Mouse (Mus musculus) limb, embryonic 14.5 days (tissue): ENCODE measurements around the gene Best3. TPM values are rescaled to one million over a fixed set of nuclear protein-coding genes. Genes with fewer than 3 reads are reported as not detected.

Experiments
- ATAC-seq: fragments of 200-750 bp; cut with Nextera tagmentation; 2 replicates; pipeline ENCODE4 v1.8.0; 2017; ENCODE audit warnings: low read depth, moderate number of reproducible peaks, moderate TSS enrichment; ENCODE audit not compliant: low FRiP score
- DNase-seq: peaks from one replicate; pipeline ENCODE4 v3.0.0-alpha.2; 2015; ENCODE audit warnings: low spot score
- H3K27ac ChIP-seq: fragments of 300-500 bp; sonication (generic); replicated peaks from 2 replicates; pipeline ENCODE4 v1.5.1; 2014; ENCODE audit warnings: low read depth, mild to moderate bottlenecking, low read length, moderate library complexity, mixed read lengths
- H3K27me3 ChIP-seq: fragments of 300-500 bp; sonication (generic); 2 replicates; pipeline ENCODE4 v1.6.1; 2014; ENCODE audit warnings: low read length, mixed read lengths; ENCODE audit not compliant: control insufficient read depth, insufficient read depth
- H3K36me3 ChIP-seq: fragments of 300-500 bp; sonication (generic); 2 replicates; pipeline ENCODE4 v1.6.1; 2014; ENCODE audit warnings: mild to moderate bottlenecking, low read length, moderate library complexity, mixed read lengths; ENCODE audit not compliant: control insufficient read depth, insufficient read depth
- H3K4me1 ChIP-seq: fragments of 300-500 bp; sonication (generic); 2 replicates; pipeline ENCODE4 v1.6.1; 2014; ENCODE audit warnings: antibody characterized with exemption, low read length, mixed read lengths; ENCODE audit not compliant: control insufficient read depth, insufficient read depth
- H3K4me2 ChIP-seq: fragments of 300-500 bp; sonication (generic); replicated peaks from 2 replicates; pipeline ENCODE4 v1.6.1; 2014; ENCODE audit warnings: low read depth, mild to moderate bottlenecking, low read length, moderate library complexity; ENCODE audit not compliant: severe bottlenecking
- H3K4me3 ChIP-seq: fragments of 300-500 bp; sonication (generic); replicated peaks from 2 replicates; pipeline ENCODE4 v1.5.1; 2014; ENCODE audit warnings: low read length
- H3K9ac ChIP-seq: fragments of 300-500 bp; sonication (generic); 2 replicates; pipeline ENCODE4 v1.6.1; 2014; ENCODE audit warnings: mild to moderate bottlenecking, low read depth, low read length, moderate library complexity; ENCODE audit not compliant: severe bottlenecking
- H3K9me3 ChIP-seq: fragments of 300-500 bp; sonication (generic); 2 replicates; pipeline ENCODE4 v1.6.1; 2016; ENCODE audit warnings: low read length; ENCODE audit not compliant: control insufficient read depth
- POLR2A ChIP-seq: fragments of 200-500 bp; IDR thresholded peaks from 2 replicates; pipeline ENCODE4 v1.8.0; 2012; ENCODE audit warnings: inconsistent platforms, mild to moderate bottlenecking, moderate library complexity, borderline replicate concordance; ENCODE audit not compliant: insufficient read depth, insufficient read length; ENCODE audit errors: extremely low read depth
- WGBS: fragments of 180-500 bp; shearing (Covaris S2); extraction: QIAGEN DNeasy Blood & Tissue Kit; methylation state at CpG from one replicate; pipeline ENCODE4 v1.1.7; 2014; 5-methylcytosine and 5-hydroxymethylcytosine counted together
- polyA plus RNA-seq, 2 experiments: library from polyadenylated mRNA; depleted of rRNA in 1 of 2; stranded (reverse) in 1 of 2; unstranded in 1 of 2; fragments of >200 nt; fragmentation: Nextera tagmentation in 1 of 2; extraction: Ambion mirVana in 1 of 2; gene quantifications; 2 replicates each; pipeline versions ENCODE4 v1.2.1 to v1.2.3; 2012 to 2014

Best3 gene
- polyA plus RNA-seq, 2 experiments, result 1.4 to 3.1 TPM

DNA sequence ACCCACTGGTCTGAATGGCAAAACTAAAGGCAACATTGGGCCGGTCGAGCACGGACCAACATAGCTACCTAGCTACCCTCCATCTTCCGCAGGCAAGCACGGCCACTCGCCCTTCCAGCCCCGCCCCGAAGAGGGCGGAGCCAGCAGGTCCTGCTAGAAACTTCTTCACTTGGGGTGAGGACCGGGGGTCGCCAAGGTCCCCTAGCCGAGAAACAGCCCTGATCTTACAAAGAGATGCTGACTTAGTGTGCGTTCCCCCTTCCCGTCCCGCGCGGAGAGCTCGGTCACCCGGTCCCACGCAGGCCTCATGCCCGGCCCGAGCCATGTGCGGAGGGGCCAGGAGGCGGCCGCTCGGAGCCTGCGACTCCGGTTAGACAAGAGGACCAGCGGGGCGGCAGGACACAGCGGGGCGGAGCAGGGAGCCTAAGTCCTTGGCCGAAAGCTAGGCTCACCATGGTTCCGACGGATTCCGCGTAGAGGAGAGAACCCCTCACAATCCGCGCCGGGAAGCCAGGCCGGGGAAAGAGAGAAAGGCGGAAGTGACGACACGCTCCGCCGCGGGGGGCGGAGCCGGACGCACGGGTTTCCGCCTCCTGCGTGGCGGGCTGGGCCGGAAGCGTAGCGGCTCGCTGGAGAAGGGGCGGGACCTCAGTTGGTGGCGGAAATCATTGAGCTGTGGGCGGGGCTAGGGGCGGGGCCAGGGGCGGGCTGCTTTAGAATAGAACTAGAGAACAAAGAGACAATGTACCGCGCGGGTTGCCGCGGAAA lies 77.3 kb downstream of the Best3 start, which contains the start of gene Cct2:
Gene Cct2, minus strand, starts transcription at position 561 of the 768 bp plus-strand sequence.
- TF ChIP-seq POLR2A, result 0 out of 2 replicates have a peak, but pooled peaks have one; percentile 83
- peak within 1 kb of the TSS; percentile 87 for H3K4me2 ChIP-seq
- H3K4me1 ChIP-seq, result no peaks in the 10 kb centered on the region; the same call in 1 of the 2 replicates
- H3K27ac ChIP-seq, result peak within 1 kb of the TSS; percentile 88
- peak within 1 kb of the TSS; percentile 95 for H3K9ac ChIP-seq
- no peaks in the 10 kb centered on the region for H3K27me3 ChIP-seq
- ATAC-seq (peak; percentile 93), DNase-seq (peak; percentile 97)
- WGBS, result 0% methylated on average over 63 of the region's 68 CpGs
- peaks cover 38% of the 10 kb centered on the region for H3K36me3 ChIP-seq
- H3K4me3 ChIP-seq, result peak within 1 kb of the TSS; percentile 98
- no peaks in the 10 kb centered on the region for H3K9me3 ChIP-seq

- WGBS, result 13% methylated on average over 7 of the region's 7 CpGs
- no peak for TF ChIP-seq POLR2A
- no peak for DNase-seq
- no peaks in the 10 kb centered on the region; the same call in 1 of the 2 replicates for H3K4me1 ChIP-seq
- peaks cover 32% of the 10 kb centered on the region for H3K36me3 ChIP-seq
- H3K27ac ChIP-seq, result peak overlapping the region; percentile 88
- peak; percentile 30; the same call in 1 of the 2 replicates for ATAC-seq
- no peaks in the 10 kb centered on the region for H3K27me3 ChIP-seq
- peak overlapping the region; percentile 98 for H3K4me3 ChIP-seq
- H3K4me2 ChIP-seq, result peak overlapping the region; percentile 55
- peak overlapping the region; percentile 52 for H3K9ac ChIP-seq
- H3K9me3 ChIP-seq, result no peaks in the 10 kb centered on the region
These were observed 78.0 kb downstream of the Best3 start for GRCm38 (mm10) chr10:117064076-117064475.

- no peak overlapping the region for H3K4me3 ChIP-seq
- no peak overlapping the region for H3K4me2 ChIP-seq
- H3K27me3 ChIP-seq, result no peaks in the 10 kb centered on the region
- peaks cover 39% of the 10 kb centered on the region for H3K36me3 ChIP-seq
- WGBS, result 95% methylated on average over 3 of the region's 3 CpGs
- H3K9ac ChIP-seq, result no peak overlapping the region
- no peak for TF ChIP-seq POLR2A
- no peaks in the 10 kb centered on the region for H3K4me1 ChIP-seq
- no peak for DNase-seq
- no peak for ATAC-seq
- no peaks in the 10 kb centered on the region for H3K9me3 ChIP-seq
- no peak overlapping the region for H3K27ac ChIP-seq
These were observed 83.0 kb downstream of the Best3 start for GRCm38 (mm10) chr10:117069109-117069508.

- TF ChIP-seq POLR2A, result no peak
- Histone ChIP-seq H3K4me2 (no peak overlapping the region), H3K9ac (no peak overlapping the region), H3K9me3 (no peaks in the 10 kb centered on the region), H3K4me1 (no peaks in the 10 kb centered on the region), H3K27ac (no peak overlapping the region), H3K27me3 (no peaks in the 10 kb centered on the region), H3K36me3 (peaks cover 61% of the 10 kb centered on the region), H3K4me3 (no peak overlapping the region)
- WGBS, result 93% methylated on average over 18 of the region's 18 CpGs
- ATAC-seq (no peak), DNase-seq (no peak)
These were observed 86.2 kb downstream of the Best3 start for GRCm38 (mm10) chr10:117072191-117072888.

- Histone ChIP-seq H3K4me2 (no peak overlapping the region), H3K4me3 (no peak overlapping the region), H3K27ac (no peak overlapping the region), H3K27me3 (no peaks in the 10 kb centered on the region), H3K4me1 (no peaks in the 10 kb centered on the region), H3K9ac (no peak overlapping the region), H3K9me3 (no peaks in the 10 kb centered on the region), H3K36me3 (peaks cover 68% of the 10 kb centered on the region)
- ATAC-seq (no peak), DNase-seq (no peak)
- TF ChIP-seq POLR2A, result no peak
- WGBS, result 86% methylated on average over 7 of the region's 7 CpGs
These were observed 87.1 kb downstream of the Best3 start for GRCm38 (mm10) chr10:117073176-117073575.

Other genes with a start within 250 kb of the Best3 start
- 0.13 and 0.18 TPM in 2 replicates for gene Myrfl, start 89.4 kb upstream of the Best3 start, polyA plus RNA-seq (2012; rRNA removed)
- 0.07 and 0.19 TPM in 2 replicates for gene Myrfl, start 89.4 kb upstream of the Best3 start, polyA plus RNA-seq (2014; fragmentation: Nextera tagmentation; extraction: Ambion mirVana)
- gene Rab3ip, start 35.5 kb upstream of the Best3 start, polyA plus RNA-seq (2012; rRNA removed), result 27.0 and 61.7 TPM in 2 replicates
- gene Rab3ip, start 35.5 kb upstream of the Best3 start, polyA plus RNA-seq (2014; fragmentation: Nextera tagmentation; extraction: Ambion mirVana), result 24.3 and 27.6 TPM in 2 replicates
- not detected in 2 replicates for gene Gm10271, start 13.7 kb upstream of the Best3 start, polyA plus RNA-seq (2012; rRNA removed)
- not detected in 2 replicates for gene Gm10271, start 13.7 kb upstream of the Best3 start, polyA plus RNA-seq (2014; fragmentation: Nextera tagmentation; extraction: Ambion mirVana)
- gene Lrrc10, start 59.0 kb downstream of the Best3 start, polyA plus RNA-seq (2012; rRNA removed), result 0.09 and 0.12 TPM in 2 replicates
- gene Lrrc10, start 59.0 kb downstream of the Best3 start, polyA plus RNA-seq (2014; fragmentation: Nextera tagmentation; extraction: Ambion mirVana), result not detected in 2 replicates
- 207 and 231 TPM in 2 replicates for gene Cct2, start 77.5 kb downstream of the Best3 start, polyA plus RNA-seq (2012; rRNA removed)
- gene Cct2, start 77.5 kb downstream of the Best3 start, polyA plus RNA-seq (2014; fragmentation: Nextera tagmentation; extraction: Ambion mirVana), result 253 and 262 TPM in 2 replicates
- gene Frs2, start 162.2 kb downstream of the Best3 start, polyA plus RNA-seq (2012; rRNA removed), result 36.6 and 44.1 TPM in 2 replicates
- 29.1 and 32.8 TPM in 2 replicates for gene Frs2, start 162.2 kb downstream of the Best3 start, polyA plus RNA-seq (2014; fragmentation: Nextera tagmentation; extraction: Ambion mirVana)
- gene Yeats4, start 238.2 kb downstream of the Best3 start, polyA plus RNA-seq (2012; rRNA removed), result 67.2 and 71.6 TPM in 2 replicates
- 72.1 and 76.3 TPM in 2 replicates for gene Yeats4, start 238.2 kb downstream of the Best3 start, polyA plus RNA-seq (2014; fragmentation: Nextera tagmentation; extraction: Ambion mirVana)